Mouse (Mus musculus) E14TG2a.4 (cell line): ENCODE results near the gene Casp6.

Source experiments
- H3K27me3 ChIP-seq: 2 replicates; pipeline ENCODE4 v1.6.1; 2014; ENCODE audit warnings: low read length, control low read depth; ENCODE audit not compliant: insufficient read depth
- H3K36me3 ChIP-seq: 2 replicates; pipeline ENCODE4 v1.6.1; 2014; ENCODE audit warnings: low read length, control low read depth; ENCODE audit not compliant: insufficient read depth
- H3K4me1 ChIP-seq: replicated peaks from 2 replicates; pipeline ENCODE4 v1.6.1; 2014; ENCODE audit warnings: low read depth, low read length, control low read depth
- H3K4me3 ChIP-seq: replicated peaks from 2 replicates; pipeline ENCODE4 v1.5.1; 2014; ENCODE audit warnings: mild to moderate bottlenecking, low read length
- H3K9me3 ChIP-seq: 2 replicates; pipeline ENCODE4 v1.6.1; 2014; ENCODE audit warnings: low read length, control low read depth
- CTCF ChIP-seq: conservative IDR thresholded peaks from 2 replicates; pipeline ENCODE4 v1.5.1; 2014; ENCODE audit warnings: low read length
- NANOG ChIP-seq: IDR thresholded peaks from 2 replicates; pipeline ENCODE4 v1.6.1; 2014; ENCODE audit warnings: borderline replicate concordance, low read length, mixed read lengths
- POU5F1 ChIP-seq: IDR thresholded peaks from 2 replicates; pipeline ENCODE4 v1.6.1; 2014; ENCODE audit warnings: low read length, borderline replicate concordance

Gene Casp6

DNA sequence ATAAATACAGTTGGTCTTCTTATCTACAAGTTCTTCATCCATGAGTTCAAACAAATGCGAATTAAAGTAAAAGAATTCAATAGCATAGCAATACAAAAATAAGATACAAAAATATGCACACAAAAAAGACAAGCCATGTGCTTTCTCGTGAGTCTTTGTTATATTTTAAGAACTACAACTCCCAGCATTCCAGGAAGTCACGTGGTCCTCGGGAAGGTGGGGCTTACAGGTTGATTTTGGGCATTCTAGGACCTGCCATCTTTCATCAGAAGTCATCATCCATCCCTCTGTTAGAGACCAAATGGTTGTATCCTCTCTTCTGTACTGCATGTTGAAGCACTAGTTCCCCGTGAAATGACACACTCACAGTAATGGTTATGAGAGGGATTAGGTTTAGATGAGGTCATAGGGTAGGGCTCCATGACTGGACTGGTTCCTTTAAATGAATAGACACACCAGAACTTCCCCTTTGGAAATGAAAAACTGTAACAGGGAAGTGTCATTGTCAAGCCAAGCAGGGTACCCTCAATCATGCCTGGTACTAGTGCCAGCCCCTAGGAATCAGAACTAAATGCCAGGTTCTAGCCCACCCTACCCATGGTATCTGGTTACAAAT, 48.0 kb downstream of the Casp6 start:
- TF ChIP-seq POU5F1 (no peak), NANOG (no peak)
- Histone ChIP-seq H3K4me1 (no peaks in the 10 kb centered on the region), H3K36me3 (no peaks in the 10 kb centered on the region), H3K4me3 (no peak overlapping the region), H3K27me3 (0 out of 2 replicates have a peak, but pooled peaks cover 4% of the 10 kb centered on the region), H3K9me3 (no peaks in the 10 kb centered on the region)

DNA sequence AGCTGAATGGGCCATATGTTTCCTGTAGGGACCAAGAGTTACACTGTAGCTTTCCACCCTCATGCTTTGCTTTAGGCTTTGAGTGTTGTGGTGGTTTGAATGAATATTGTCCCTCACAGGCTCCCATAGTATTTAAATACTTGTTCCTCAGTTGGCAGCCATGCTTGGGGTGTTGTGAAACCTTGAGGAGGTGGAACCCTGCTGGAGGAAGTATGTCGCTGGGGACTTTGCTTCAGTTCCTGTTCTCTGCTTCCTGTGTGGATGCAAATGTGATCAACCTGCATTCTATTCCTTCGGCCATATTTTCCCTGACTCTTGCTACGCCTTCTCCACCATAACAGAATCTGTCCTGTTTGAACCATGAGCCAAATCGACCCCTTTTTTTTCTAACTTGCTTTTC, 52.1 kb downstream of the Casp6 start:
- H3K27me3 ChIP-seq, result no peaks in the 10 kb centered on the region
- H3K9me3 ChIP-seq, result no peaks in the 10 kb centered on the region
- H3K4me1 ChIP-seq, result no peaks in the 10 kb centered on the region
- no peak overlapping the region for H3K4me3 ChIP-seq
- no peaks in the 10 kb centered on the region for H3K36me3 ChIP-seq
- TF ChIP-seq POU5F1, result no peak
- no peak for TF ChIP-seq CTCF

DNA sequence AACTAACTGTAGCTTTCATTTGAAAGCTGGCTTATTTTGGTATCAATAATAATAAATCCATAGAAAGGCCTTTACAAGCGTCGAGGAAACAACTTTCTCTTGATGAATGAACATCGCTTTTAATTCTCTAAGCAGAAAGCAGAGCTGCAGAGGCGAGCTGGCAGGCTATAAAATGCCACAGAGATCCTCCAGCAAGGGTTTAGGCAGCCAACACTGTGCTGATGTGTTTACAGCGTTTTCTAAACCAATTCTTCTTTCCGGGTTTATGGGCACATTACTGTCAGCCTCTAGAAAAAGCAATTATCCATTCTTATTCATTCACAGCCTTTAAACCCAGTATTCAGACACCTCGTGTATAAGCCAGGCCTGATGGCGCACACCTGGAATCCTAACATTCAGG, 61.3 kb downstream of the Casp6 start:
- H3K36me3 ChIP-seq, result no peaks in the 10 kb centered on the region
- H3K4me1 ChIP-seq, result peaks cover 3% of the 10 kb centered on the region; the same call in 1 of the 2 replicates
- H3K27me3 ChIP-seq, result peaks cover 7% of the 10 kb centered on the region; the same call in 1 of the 2 replicates
- H3K4me3 ChIP-seq, result no peak overlapping the region
- no peak for TF ChIP-seq POU5F1
- no peak for TF ChIP-seq NANOG
- no peaks in the 10 kb centered on the region for H3K9me3 ChIP-seq
